Mouse (Mus musculus): ENCODE results near the gene Retreg3. TPM values are rescaled to one million over a fixed set of nuclear protein-coding genes. Genes with fewer than 3 reads are reported as not detected.

The Retreg3 gene
- polyA plus RNA-seq (2015; fragmentation: Nextera tagmentation; extraction: Ambion mirVana), result 22.8 and 24.3 TPM in 2 replicates

GRCm38 (mm10) chr11:101119761-101120544 is at the start of gene Retreg3, which contains the start of gene Tubg1:
TSS of gene Retreg3 (minus strand) at chr11:101119893.
TSS of gene Tubg1 (plus strand) at chr11:101119938.
- Histone ChIP-seq H3K36me3 (ENCODE audit: control insufficient read depth, insufficient read depth, low read length) (no peaks in the 10 kb centered on the region; the same call in none of the 2 replicates), H3K27me3 (replicated peaks; ENCODE audit: control insufficient read depth, insufficient read depth, low read length) (no peaks in the 10 kb centered on the region), H3K4me1 (ENCODE audit: control insufficient read depth, insufficient read depth, low read depth, low read length) (peaks cover 32% of the 10 kb centered on the region), H3K4me3 (ENCODE audit: low read length) (peak within 1 kb of the TSS; percentile 99), H3K9me3 (ENCODE audit: control insufficient read depth, low read length) (no peaks in the 10 kb centered on the region), H3K4me2 (ENCODE audit: low read length) (peak within 1 kb of the TSS; percentile 95), H3K27ac (ENCODE audit: low read depth, low read length) (peak within 1 kb of the TSS; percentile 93), H3K9ac (ENCODE audit: low read depth, low read length) (peak within 1 kb of the TSS; percentile 99)
- under 1% methylated on average over 61 of the region's 61 CpGs for WGBS
- ATAC-seq, result peak; percentile 97

GRCm38 (mm10) chr11:101168301-101168980 is 48.7 kb upstream of the Retreg3 start:
- WGBS, result 55% methylated on average over 16 of the region's 18 CpGs
- peaks cover 39% of the 10 kb centered on the region for H3K4me1 ChIP-seq (ENCODE audit: control insufficient read depth, insufficient read depth, low read depth, low read length)
- no peak overlapping the region for H3K4me3 ChIP-seq (ENCODE audit: low read length)
- no peaks in the 10 kb centered on the region for H3K9me3 ChIP-seq (ENCODE audit: control insufficient read depth, low read length)
- no peak overlapping the region for H3K27ac ChIP-seq (ENCODE audit: low read depth, low read length)
- peaks cover 47% of the 10 kb centered on the region for H3K27me3 ChIP-seq (replicated peaks; ENCODE audit: control insufficient read depth, insufficient read depth, low read length)
- peaks cover 11% of the 10 kb centered on the region for H3K36me3 ChIP-seq (ENCODE audit: control insufficient read depth, insufficient read depth, low read length)
- no peak for ATAC-seq
- H3K9ac ChIP-seq (ENCODE audit: low read depth, low read length), result no peak overlapping the region
- H3K4me2 ChIP-seq (ENCODE audit: low read length), result peak overlapping the region; percentile 90

GRCm38 (mm10) chr11:101167963-101168300 is 48.2 kb upstream of the Retreg3 start:
- peaks cover 34% of the 10 kb centered on the region for H3K4me1 ChIP-seq (ENCODE audit: control insufficient read depth, insufficient read depth, low read depth, low read length)
- H3K27me3 ChIP-seq (replicated peaks; ENCODE audit: control insufficient read depth, insufficient read depth, low read length), result peaks cover 50% of the 10 kb centered on the region
- H3K27ac ChIP-seq (ENCODE audit: low read depth, low read length), result no peak overlapping the region
- WGBS, result 59% methylated on average over 8 of the region's 8 CpGs
- H3K36me3 ChIP-seq (ENCODE audit: control insufficient read depth, insufficient read depth, low read length), result peaks cover 11% of the 10 kb centered on the region
- no peaks in the 10 kb centered on the region for H3K9me3 ChIP-seq (ENCODE audit: control insufficient read depth, low read length)
- no peak overlapping the region for H3K4me3 ChIP-seq (ENCODE audit: low read length)
- no peak overlapping the region for H3K9ac ChIP-seq (ENCODE audit: low read depth, low read length)
- ATAC-seq, result no peak
- no peak overlapping the region for H3K4me2 ChIP-seq (ENCODE audit: low read length)

GRCm38 (mm10) chr11:101167211-101167962 is 47.7 kb upstream of the Retreg3 start:
- no peak for ATAC-seq
- peaks cover 30% of the 10 kb centered on the region for H3K4me1 ChIP-seq (ENCODE audit: control insufficient read depth, insufficient read depth, low read depth, low read length)
- peaks cover 11% of the 10 kb centered on the region for H3K36me3 ChIP-seq (ENCODE audit: control insufficient read depth, insufficient read depth, low read length)
- no peaks in the 10 kb centered on the region for H3K9me3 ChIP-seq (ENCODE audit: control insufficient read depth, low read length)
- H3K27me3 ChIP-seq (replicated peaks; ENCODE audit: control insufficient read depth, insufficient read depth, low read length), result peaks cover 53% of the 10 kb centered on the region
- no peak overlapping the region for H3K9ac ChIP-seq (ENCODE audit: low read depth, low read length)
- H3K4me2 ChIP-seq (ENCODE audit: low read length), result no peak overlapping the region
- no peak overlapping the region for H3K27ac ChIP-seq (ENCODE audit: low read depth, low read length)
- 61% methylated on average over 19 of the region's 19 CpGs for WGBS
- H3K4me3 ChIP-seq (ENCODE audit: low read length), result no peak overlapping the region

GRCm38 (mm10) chr11:101166357-101166756 is 46.7 kb upstream of the Retreg3 start:
- Histone ChIP-seq H3K9ac (ENCODE audit: low read depth, low read length) (no peak overlapping the region), H3K4me1 (ENCODE audit: control insufficient read depth, insufficient read depth, low read depth, low read length) (peaks cover 24% of the 10 kb centered on the region), H3K9me3 (ENCODE audit: control insufficient read depth, low read length) (no peaks in the 10 kb centered on the region), H3K27ac (ENCODE audit: low read depth, low read length) (no peak overlapping the region), H3K27me3 (replicated peaks; ENCODE audit: control insufficient read depth, insufficient read depth, low read length) (peaks cover 58% of the 10 kb centered on the region), H3K4me2 (ENCODE audit: low read length) (no peak overlapping the region), H3K4me3 (ENCODE audit: low read length) (no peak overlapping the region), H3K36me3 (ENCODE audit: control insufficient read depth, insufficient read depth, low read length) (peaks cover 15% of the 10 kb centered on the region)
- ATAC-seq, result no peak
- 58% methylated on average over 14 of the region's 14 CpGs for WGBS

- peaks cover 16% of the 10 kb centered on the region for H3K36me3 ChIP-seq (ENCODE audit: control insufficient read depth, insufficient read depth, low read length)
- no peak for ATAC-seq
- WGBS, result 24% methylated on average over 35 of the region's 35 CpGs
- peaks cover 15% of the 10 kb centered on the region for H3K4me1 ChIP-seq (ENCODE audit: control insufficient read depth, insufficient read depth, low read depth, low read length)
- H3K9me3 ChIP-seq (ENCODE audit: control insufficient read depth, low read length), result no peaks in the 10 kb centered on the region
- H3K9ac ChIP-seq (ENCODE audit: low read depth, low read length), result no peak overlapping the region
- H3K4me2 ChIP-seq (ENCODE audit: low read length), result no peak overlapping the region
- H3K4me3 ChIP-seq (ENCODE audit: low read length), result no peak overlapping the region
- H3K27ac ChIP-seq (ENCODE audit: low read depth, low read length), result no peak overlapping the region
- H3K27me3 ChIP-seq (replicated peaks; ENCODE audit: control insufficient read depth, insufficient read depth, low read length), result peaks cover 58% of the 10 kb centered on the region
Measured at GRCm38 (mm10) chr11:101164677-101165580, 45.2 kb upstream of the Retreg3 start.

GRCm38 (mm10) chr11:101164351-101164665 is 44.6 kb upstream of the Retreg3 start:
- peaks cover 16% of the 10 kb centered on the region for H3K36me3 ChIP-seq (ENCODE audit: control insufficient read depth, insufficient read depth, low read length)
- H3K4me3 ChIP-seq (ENCODE audit: low read length), result peak overlapping the region; percentile 27
- peak overlapping the region; percentile 48 for H3K4me2 ChIP-seq (ENCODE audit: low read length)
- WGBS, result 18% methylated on average over 21 of the region's 21 CpGs
- H3K27ac ChIP-seq (ENCODE audit: low read depth, low read length), result no peak overlapping the region
- peak overlapping the region; percentile 50 for H3K9ac ChIP-seq (ENCODE audit: low read depth, low read length)
- H3K4me1 ChIP-seq (ENCODE audit: control insufficient read depth, insufficient read depth, low read depth, low read length), result peaks cover 9% of the 10 kb centered on the region
- no peaks in the 10 kb centered on the region for H3K9me3 ChIP-seq (ENCODE audit: control insufficient read depth, low read length)
- no peak for ATAC-seq
- peaks cover 58% of the 10 kb centered on the region for H3K27me3 ChIP-seq (replicated peaks; ENCODE audit: control insufficient read depth, insufficient read depth, low read length)

- H3K4me3 ChIP-seq (ENCODE audit: low read length), result peak overlapping the region; percentile 27
- peaks cover 3% of the 10 kb centered on the region; the same call in 1 of the 2 replicates for H3K4me1 ChIP-seq (ENCODE audit: control insufficient read depth, insufficient read depth, low read depth, low read length)
- no peaks in the 10 kb centered on the region for H3K9me3 ChIP-seq (ENCODE audit: control insufficient read depth, low read length)
- H3K27me3 ChIP-seq (replicated peaks; ENCODE audit: control insufficient read depth, insufficient read depth, low read length), result peaks cover 57% of the 10 kb centered on the region
- no peak overlapping the region for H3K27ac ChIP-seq (ENCODE audit: low read depth, low read length)
- H3K4me2 ChIP-seq (ENCODE audit: low read length), result peak overlapping the region; percentile 48
- peaks cover 16% of the 10 kb centered on the region for H3K36me3 ChIP-seq (ENCODE audit: control insufficient read depth, insufficient read depth, low read length)
- ATAC-seq, result no peak
- peak overlapping the region; percentile 50 for H3K9ac ChIP-seq (ENCODE audit: low read depth, low read length)
- WGBS, result 22% methylated on average over 44 of the region's 49 CpGs
Measured at GRCm38 (mm10) chr11:101163476-101164350, 44.0 kb upstream of the Retreg3 start.

Measured in hindbrain, embryonic 16.5 days (tissue).